Mouse (Mus musculus) regulatory T cell (primary cell): ENCODE results near the gene Mip.
"Not testable (repeated sequence)": the region's sequence is repeated elsewhere in the genome, so short reads cannot be mapped to it uniquely, and the experiment has no call there.

ENCODE experiments used
- in situ Hi-C: fragments of 300-600 bp; cut with MboI, MseI; formaldehyde crosslinking; loops from one replicate; pipeline ENCODE4 v1.15.1; 2025; ENCODE audit warnings: high pct_unique_total_duplicates

Gene Mip

DNA sequence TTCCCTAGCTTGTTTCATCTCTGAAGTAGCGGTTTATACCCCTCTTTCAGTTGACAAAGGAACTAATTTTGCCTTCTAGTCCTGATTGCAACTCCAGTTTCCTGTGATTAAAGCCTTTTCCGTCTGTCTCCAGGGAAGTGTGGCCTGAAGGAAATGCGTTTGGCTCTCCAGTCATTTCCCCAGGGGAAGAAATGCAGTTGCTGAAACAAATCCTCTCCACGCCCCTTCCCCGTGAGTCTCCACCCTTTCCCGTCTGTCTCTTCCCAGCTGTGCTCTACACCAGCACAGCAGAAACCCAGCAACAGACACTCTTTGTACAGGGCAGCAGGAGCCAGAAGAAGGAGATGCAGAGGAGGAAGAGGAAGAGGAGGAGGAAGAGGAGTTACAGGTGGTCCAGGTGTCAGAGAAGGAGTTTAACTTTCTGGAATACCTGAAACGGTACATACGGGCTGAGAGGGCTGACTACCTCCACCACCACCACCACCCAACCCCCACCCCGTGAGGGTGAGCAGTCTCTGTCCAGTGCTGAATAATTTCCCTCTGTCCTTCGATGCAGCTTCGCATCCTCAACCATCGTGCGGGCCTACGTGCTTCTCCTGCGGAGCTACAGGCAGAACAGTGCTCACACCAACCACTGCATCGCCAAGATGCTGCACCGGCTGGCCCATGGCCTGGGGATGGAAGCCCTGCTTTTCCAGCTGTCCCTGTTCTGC, 21.5 kb downstream of the Mip start:
- in situ Hi-C loops = no loop called here

DNA sequence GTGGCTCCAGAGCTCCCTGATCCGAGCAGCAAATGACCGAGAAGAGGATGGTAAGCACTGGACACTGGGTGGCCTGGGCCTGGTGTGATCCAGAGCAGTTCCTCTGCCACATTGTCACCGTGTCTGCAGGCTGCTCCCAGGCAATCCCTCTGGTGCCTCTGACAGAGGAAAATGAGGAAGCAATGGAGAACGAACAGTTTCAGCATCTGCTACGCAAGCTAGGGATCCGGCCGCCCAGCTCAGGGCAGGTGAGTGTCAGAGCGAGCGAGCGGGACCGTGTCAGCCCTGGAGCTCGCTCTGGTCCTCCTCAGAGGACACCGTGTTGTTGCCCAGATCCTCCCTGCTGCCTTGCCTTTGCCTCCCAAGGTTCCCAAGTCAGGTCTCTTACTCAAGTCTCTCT, 24.9 kb downstream of the Mip start:
- in situ Hi-C loops = no loop called here

DNA sequence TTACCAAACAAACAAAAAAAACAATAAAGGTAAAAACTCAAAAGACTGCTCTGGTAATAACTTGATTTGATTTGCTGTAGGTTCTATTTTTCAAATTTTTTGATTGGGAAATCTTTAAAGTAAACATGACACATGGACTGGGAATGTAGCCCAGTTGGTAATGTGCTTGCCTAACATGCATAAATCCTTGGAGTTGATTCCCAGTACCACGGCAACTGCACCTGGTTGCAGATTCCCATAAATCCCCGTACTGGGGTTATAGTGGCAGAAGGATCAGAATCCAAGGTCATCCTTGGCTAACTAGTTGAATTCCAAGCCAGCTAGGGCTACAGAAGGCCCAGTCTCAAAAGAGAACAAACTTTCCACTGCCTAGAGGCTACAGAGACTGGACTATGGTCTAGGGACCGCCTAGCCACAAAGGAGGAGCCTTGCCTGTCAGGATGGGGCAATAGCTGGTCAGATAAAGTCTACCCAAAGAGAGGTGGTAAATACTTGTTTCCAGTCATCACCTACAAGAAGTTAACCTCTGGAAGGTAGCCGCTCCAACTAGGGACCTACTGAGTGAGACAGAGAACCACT, 28.1 kb downstream of the Mip start, which contains the start of gene Apon:
Apon (plus strand) TSS at position 420 of the 579 bp plus-strand sequence.
- in situ Hi-C loops = no loop called here

DNA sequence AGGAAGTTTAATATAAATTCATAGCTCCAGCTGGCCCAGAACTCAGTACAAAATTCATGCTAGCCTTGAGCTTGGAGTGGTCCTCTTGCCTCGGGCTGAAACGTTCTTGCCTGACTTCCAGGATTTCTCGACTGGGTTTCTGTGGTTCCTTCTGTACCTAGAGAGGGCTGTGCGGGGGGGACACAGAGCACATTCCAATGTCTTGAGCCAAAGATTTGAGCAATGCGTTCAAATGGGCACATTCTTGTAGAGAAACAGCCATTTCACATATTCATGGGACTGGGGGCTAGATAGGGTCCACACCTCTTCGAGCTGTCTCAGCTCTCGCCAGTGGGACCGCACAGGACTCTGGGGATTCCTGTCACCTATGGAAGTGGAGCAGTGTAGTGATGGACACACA, 30.3 kb downstream of the Mip start:
- in situ Hi-C loops = no loop called here

DNA sequence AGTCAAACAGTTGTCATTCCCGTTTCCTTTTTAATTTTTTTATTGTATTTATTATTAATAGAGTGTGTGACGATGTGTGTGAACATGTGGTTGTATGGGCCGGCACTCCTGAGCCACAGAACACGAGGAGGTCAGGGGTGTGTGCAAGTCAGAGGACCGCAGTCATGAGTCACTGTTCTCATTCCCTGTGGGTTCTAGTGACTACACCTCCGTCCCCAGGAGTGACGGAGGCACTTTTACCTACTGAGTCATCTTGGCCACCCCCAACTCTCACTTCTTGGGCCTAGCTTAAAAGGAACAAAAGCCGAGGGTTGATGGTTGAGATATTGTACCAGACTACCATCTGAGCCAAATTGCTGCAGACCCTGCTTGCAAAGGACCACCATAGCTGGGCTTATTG, 30.7 kb downstream of the Mip start:
- in situ Hi-C loops = no loop called here

DNA sequence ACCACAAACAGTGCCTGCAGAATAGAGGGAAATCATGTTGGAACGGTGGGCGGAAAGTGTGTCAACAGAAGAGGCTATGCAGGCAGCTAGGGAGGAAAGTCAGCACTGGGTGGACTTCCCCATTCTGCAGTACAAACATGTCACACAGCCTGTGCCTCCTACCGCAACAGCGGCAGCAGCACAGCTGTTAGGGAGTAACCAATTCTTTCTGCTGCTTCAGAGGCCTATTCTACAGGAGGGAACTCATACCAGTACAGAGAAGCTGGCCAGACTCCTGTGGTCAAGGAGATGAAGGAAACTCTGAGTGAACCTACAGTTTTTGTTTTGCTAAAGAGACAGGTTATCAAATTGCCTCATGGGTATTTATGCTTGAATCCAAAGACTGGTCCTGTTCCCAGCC, 33.3 kb downstream of the Mip start:
- in situ Hi-C loops = no loop called here

DNA sequence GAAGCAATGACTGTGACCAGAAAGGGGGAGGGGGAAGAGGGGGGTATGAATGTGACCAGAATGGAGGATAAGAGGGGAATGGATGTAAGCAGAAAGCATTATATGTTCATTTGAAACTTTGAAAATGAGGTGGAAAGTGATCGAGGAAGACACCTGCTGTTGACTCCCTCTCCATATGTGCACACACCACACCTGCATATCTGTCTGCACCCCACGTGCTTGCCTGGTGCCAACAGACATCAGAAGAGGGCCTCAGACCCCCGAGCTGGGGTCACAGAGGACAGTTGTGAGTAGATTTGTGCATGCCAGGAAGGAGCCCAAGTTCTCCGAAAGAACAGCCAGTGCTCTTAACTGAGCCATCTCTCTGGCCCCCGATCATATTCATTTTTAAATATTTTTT, 34.3 kb downstream of the Mip start:
- in situ Hi-C loops = no loop called here

DNA sequence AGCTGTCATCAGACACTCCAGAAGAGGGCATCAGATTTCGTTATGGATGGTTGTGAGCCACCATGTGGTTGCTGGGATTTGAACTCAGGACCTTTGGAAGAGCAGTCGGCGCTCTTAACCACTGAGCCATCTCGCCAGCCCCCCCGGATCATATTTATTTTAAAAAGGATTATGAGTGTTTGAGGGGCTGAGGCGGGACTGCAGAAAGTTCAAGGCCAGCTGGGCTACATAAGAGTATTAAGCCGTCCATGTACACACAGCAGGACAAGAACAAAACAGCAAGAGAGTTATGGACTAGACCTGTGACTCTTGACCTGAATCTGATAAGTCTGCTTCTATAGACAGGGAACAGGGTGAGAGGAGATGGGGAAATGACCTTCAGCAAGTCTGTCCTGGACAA, 34.7 kb downstream of the Mip start:
- in situ Hi-C loops = not testable (repeated sequence)

DNA sequence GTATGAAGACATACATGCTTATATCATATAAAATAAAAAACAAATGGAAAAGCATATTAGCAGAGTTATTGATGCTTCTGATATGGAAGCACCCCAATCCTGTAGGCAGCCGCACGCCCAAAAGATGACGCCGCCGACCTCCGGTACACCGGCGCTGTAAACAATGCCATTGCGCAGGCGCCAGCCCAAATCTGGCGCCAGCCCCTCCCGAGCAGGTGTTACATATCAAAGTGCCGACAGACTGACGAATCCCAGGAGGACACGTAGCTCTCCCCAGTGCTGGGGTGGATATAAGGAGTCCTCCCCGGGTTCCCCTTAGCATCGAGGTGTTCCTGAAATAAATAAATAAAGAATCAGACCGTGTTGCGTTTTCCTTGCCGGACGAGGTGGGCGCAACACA, 36.7 kb downstream of the Mip start:
- in situ Hi-C loops = no loop called here

DNA sequence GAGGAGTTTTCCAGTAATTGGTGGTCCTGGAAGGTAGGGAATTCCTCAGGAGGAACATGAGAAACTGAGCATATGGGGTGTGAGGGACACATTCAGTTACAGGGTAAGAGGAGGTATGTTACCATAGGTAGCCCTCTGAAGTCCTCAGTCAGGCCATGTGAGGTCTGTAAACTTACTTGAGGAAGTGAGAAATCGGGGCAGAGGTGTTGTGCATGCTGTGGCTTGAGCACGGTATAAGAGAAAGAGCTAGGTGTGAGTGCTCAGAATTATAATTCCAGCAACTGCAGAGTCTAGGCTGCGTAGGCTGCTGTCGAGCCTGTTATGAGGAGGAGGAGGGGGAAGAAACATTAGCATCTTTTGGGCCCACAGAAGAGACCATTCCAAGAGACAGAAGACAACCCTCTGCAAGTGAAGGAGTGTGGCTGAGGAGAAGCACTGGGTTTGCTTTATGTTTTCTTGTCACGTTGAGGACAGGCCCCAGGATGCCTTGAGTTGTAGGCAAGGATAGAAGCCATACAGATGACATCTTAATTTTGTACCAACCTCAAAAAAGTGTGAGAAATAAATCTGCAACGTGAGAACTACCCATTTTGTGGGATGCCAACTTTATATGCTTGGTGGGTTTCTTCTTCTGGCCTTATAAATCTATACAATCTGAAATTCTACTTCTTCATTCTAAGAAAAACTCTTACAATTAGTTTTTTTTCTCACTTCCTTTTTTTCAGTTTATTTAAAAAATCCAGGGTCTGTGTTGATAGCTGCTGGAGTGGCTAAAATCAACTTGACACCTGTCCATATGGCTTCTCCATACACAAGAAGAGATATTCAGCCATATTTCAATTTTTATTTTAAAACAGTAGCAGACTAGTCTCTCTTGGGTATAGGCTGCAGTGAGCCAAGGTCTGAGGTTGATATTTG, 38.0 kb downstream of the Mip start:
- in situ Hi-C loops = no loop called here

DNA sequence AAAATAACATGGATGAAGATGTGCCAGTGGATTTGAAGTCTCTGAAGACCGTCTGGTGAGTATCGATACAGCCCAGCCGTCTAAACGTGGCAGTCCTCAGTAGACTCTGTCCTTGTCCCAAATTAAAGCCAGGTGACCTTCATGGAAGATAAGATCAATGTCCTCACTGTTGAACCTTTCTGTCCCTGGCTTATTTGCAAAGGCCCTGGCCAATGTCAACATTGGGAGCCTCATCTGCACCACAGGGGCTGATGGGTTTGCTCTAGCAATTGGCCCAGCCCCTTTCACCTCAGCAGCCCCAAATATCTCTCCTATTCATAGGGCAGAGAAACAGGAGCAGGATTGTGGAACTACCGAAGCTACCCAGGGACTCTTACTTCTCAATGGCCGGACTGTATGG, 42.7 kb downstream of the Mip start, which contains the start of gene Apof:
Apof (plus strand) TSS at position 301 of the 400 bp plus-strand sequence.
- in situ Hi-C loops = no loop called here

DNA sequence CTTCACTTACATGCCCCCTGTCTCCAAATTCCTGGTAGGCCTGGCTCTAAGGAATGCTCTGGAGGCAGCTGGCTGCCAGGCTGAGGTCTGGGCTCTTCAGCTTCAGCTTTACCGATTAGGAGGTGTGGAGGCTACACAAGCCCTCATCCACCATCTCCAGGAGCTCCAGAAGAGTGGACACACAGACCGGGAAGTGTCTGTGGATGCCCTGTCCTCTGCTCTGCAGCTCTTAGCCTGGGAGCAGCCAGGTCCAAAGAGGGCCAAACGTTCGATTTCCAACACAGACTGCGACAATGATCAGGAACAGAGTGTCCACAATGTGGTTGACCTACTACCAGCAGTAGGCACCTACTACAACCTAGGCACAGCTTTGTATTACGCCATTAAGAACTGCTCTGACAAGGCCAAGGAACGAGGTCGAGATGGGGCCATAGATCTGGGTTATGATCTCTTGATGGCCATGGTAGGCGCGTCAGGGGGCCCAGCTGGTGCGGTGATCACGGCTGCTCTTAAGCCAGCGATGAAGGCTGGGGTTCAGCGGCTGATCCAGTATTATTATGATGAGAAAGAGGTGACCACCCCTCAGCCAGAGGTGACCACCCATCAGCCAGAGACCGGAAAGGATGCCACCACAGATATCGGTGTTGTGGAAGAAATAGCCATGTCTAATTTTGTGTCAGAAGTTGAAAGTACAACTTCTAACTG, 43.7 kb downstream of the Mip start:
- in situ Hi-C loops = no loop called here

DNA sequence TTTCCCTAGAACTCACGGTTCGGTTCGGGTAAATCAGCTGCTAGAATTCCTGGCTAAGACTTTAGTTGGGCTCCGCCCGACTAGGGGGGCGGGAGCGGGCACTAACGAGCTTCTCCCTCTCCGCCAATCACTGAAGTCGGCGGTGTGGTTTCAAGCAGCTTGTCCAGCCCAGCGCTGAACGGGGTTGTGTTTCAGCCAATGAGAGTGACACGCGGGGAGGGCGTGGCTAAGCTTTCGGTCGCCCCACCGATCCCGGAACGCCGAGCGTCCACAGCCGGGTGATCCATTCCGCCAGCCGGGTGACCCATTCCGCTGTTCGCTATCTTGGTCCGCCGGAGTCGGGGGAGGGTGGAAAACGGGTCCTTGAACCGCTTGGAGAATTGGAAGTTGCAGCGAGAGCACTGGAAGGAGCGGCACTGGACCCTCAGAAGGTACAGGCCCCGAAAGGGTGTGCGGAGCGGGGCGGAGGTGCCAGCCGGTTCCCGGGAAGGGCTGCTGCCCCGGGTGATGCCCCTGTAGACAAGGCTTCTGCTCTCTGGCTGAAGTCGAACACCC, 44.7 kb downstream of the Mip start, which contains the start of gene Stat2:
Stat2 (plus strand) TSS at position 273 of the 555 bp plus-strand sequence.
- in situ Hi-C loops = no loop called here

DNA sequence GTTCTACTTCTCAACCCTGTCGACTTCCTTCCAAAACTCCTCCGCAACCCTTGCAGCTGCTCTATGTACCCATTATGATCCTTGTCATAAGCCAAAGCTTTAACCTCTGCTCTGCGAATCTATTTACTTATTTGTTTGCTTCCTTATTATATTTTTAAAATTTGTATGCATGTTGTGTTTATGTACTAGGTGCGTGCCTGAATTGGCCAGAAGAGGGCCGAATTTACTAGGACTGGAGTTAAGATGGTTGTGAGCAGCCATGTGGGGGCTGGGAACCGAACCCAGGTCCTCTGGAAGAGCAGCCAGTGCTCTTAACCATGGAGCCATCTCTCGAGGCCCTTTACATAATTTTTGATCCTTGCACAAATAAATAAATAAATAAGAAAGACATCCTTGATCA, 45.2 kb downstream of the Mip start:
- in situ Hi-C loops = no loop called here

DNA sequence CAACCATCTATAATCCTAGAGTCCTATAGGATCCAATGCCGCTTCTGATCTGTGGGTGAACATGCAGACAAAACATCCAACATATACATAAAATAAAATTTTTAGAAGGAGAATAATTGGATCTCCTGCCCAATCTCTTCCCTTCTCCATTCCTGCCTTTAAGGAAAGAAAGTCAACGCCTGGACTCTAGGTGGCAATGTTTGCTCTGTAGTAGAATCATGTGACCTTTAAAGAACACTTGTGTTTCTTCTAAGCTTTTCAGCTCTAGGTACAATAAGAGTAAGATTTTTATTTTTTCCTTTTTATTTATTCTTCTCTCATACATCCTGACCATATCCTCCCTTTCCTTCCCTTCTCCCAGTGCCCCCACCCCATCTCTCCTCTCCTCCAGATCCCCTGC, 46.2 kb downstream of the Mip start:
- in situ Hi-C loops = no loop called here

DNA sequence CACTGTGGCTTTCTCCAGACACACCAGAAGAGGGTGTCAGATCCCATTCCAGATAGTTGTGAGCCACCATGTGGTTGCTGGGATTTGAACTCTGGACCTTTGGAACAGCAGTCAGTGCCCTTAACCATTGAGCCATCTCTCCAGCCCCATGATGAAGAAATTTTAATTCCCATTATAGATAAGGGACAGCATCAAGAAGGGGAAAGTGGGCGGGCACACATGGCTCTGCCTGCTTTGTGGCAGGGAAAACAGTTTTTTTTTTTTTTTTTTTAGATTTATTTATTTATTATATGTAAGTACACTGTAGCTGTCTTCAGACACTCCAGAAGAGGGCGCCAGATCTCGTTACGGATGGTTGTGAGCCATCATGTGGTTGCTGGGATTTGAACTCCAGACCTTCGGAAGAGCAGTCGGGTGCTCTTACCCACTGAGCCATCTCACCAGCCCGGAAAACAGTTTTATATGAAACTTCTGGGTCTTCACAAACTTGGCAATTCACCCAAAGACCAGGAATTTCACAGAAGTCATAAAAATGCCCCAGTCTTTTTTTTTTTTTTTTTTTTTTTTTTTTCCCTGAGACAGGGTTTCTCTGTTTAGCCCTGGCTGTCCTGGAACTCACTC, 47.3 kb downstream of the Mip start:
- in situ Hi-C loops = not testable (repeated sequence)

DNA sequence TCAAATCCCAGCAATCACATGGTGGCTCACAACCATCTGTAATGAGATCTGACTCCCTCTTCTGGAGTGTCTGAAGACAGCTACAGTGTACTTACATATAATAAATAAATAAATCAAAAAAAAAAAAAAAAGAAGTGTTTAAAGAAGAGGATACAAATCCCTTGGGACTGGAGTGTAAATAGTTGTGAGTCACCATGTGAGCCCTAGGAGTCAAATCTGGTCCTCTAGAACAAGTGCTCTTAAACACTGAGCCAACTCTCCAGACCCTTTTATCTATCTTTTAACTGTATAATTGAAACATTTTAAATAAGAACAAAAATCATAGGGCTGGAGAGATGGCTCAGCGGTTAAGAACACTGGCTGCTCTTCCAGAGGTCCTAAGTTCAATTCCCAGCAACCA, 49.7 kb downstream of the Mip start:
- in situ Hi-C loops = loop anchor here (5.0 kb wide), 1 partner anchor 77 kb away; no protein-coding TSS in a partner anchor

DNA sequence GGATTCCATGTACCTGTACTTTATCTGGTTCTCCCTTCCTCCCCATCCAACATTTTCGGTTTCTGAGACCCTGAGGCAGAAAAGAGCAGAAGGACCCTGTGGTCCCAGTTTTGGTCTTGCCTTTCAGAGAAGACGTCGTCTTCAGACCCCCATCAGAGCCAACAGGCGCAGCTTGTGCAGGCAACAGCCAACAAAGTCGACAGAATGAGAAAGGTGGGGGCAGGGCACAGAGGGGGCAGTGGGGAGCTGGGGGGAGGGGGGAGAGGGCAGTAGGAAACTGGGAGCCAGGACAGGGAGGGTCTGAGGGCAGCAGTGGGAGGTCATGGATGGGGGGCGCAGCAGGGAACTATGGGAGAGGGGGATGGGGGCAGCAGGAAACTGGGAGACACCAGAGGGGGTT, 52.5 kb downstream of the Mip start:
- in situ Hi-C loops = loop anchor here (5.0 kb wide), 1 partner anchor 74 kb away; no protein-coding TSS in a partner anchor

DNA sequence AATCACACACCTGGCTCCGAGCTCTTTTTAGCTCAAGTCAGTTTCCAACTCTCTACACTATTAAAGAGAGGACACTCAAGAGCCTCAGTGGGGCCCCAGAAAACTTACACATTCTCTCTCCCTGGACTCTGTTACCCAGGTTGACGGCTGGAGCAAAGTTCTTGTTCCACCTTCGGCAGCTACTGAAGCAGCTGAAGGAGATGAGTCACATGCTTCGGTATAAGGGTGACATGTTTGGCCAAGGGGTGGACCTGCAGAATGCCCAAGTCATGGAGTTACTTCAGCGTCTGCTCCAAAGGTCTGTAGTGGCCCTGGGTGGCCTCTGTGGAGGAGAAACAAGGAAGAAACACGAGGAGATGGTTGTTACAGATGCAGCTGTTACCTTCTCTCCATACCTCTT, 55.3 kb downstream of the Mip start:
- in situ Hi-C loops = no loop called here
